In the genomic region with DNA sequence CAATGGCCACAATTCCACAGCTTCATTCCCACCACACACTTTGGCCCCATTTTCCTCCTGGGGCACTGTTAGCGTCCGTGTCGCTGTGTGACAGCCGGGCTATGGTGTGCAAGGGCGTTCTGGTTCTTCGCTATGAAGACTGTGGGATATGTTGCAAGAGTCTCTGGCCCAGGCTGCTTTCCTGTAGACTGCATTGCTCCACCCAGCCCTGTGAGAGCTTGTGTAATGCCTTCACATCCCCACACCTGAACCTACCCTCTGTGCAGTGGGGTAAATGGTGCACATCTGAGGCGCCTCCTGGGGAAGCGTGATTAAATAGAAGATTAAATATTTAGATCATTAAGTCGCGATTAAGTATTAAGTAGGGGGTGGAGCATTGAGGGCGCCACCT, we compare ENCODE assay signal across 15 mouse cellular contexts. TPM values are rescaled to one million over a fixed set of nuclear protein-coding genes. Genes with fewer than 3 reads are reported as not detected.
DNase-seq lines count a peak whose midpoint lies in the region; ATAC-seq and TF ChIP-seq lines count a peak whose summit lies in the region.
"Had no signal": no experiment of that assay in that cellular context is flagged by ENCODE, and none has a peak within 500 bp of the region (broad histone marks: within the 10 kb centered on the region; RNA-seq: fewer than 3 reads in every experiment).

No protein-coding gene starts in this region.

- TF ChIP-seq EP300 in lung, postnatal 0 days (IDR thresholded peaks at IDR 0.05), result no peak
- no peak for TF ChIP-seq EP300 in heart, adult 2 months (IDR thresholded peaks at IDR 0.05; ENCODE audit: insufficient read depth, low read depth, low read length)

- peaks cover 26% of the 10 kb centered on the region for H3K4me1 ChIP-seq in heart, embryonic 10.5 days
- H3K4me1 ChIP-seq in lung, postnatal 0 days (ENCODE audit: insufficient read depth, low read depth, low read length), result peaks cover 7% of the 10 kb centered on the region
- H3K4me1 ChIP-seq in heart, adult 2 months (ENCODE audit: control insufficient read depth, insufficient read depth, low read length), result peaks cover 1% of the 10 kb centered on the region

- TF ChIP-seq POLR2A in heart, adult 2 months (IDR thresholded peaks at IDR 0.05; ENCODE audit: insufficient read depth, low read depth, low read length), result no peak

- H3K4me2 ChIP-seq in lung, postnatal 0 days (replicated peaks; ENCODE audit: low read depth, low read length), result no peak overlapping the region
- H3K4me2 ChIP-seq: hindbrain, embryonic 13.5 days; midbrain, embryonic 13.5 days had no signal

- 0 out of 2 replicates have a peak overlapping the region, but pooled peaks have one; percentile 23 for H3K27ac ChIP-seq in heart, embryonic 10.5 days
- H3K27ac ChIP-seq in lung, postnatal 0 days (ENCODE audit: low read length), result peak overlapping the region; percentile 28; the same call in 1 of the 2 replicates
- no peak overlapping the region for H3K27ac ChIP-seq in heart, adult 2 months
- H3K27ac ChIP-seq: hindbrain, embryonic 13.5 days; midbrain, embryonic 13.5 days had no signal

- DNase-seq in heart, embryonic 10.5 days (ENCODE audit: low spot score), result no peak
- DNase-seq in heart, postnatal 25 days (ENCODE audit: low spot score), result no peak
- peak; percentile 74 for DNase-seq in lung, postnatal 0 days (ENCODE audit: low spot score)
- DNase-seq in lung, postnatal 25 days (ENCODE audit: low spot score), result no peak
- peak; percentile 25 for DNase-seq in lung, postnatal 10 days
- no peak for DNase-seq in ovary, postnatal 36 days (ENCODE audit: low spot score)
- DNase-seq in heart, adult 2 months, result no peak
- DNase-seq: adrenal gland, adult 8-10 months; B cell, adult 2 months; cerebellum, adult 11 months; right cerebral cortex, postnatal 4 days had no signal

- no peak for TF ChIP-seq CTCF in lung, postnatal 0 days (IDR thresholded peaks at IDR 0.05)
- TF ChIP-seq CTCF in heart, adult 2 months (IDR thresholded peaks at IDR 0.05), result no peak

- H3K9me3 ChIP-seq in heart, embryonic 10.5 days, result no peaks in the 10 kb centered on the region
- no peaks in the 10 kb centered on the region for H3K9me3 ChIP-seq in lung, postnatal 0 days (ENCODE audit: low read length)
- H3K9me3 ChIP-seq: hindbrain, embryonic 13.5 days; midbrain, embryonic 13.5 days had no signal

- peaks cover 30% of the 10 kb centered on the region for H3K27me3 ChIP-seq in heart, embryonic 10.5 days (ENCODE audit: insufficient read depth, poor library complexity, severe bottlenecking)
- H3K27me3 ChIP-seq in lung, postnatal 0 days (replicated peaks; ENCODE audit: insufficient read depth, low read length), result no peaks in the 10 kb centered on the region
- no peaks in the 10 kb centered on the region for H3K27me3 ChIP-seq in heart, adult 2 months (ENCODE audit: control insufficient read depth, insufficient read depth, low read length)
- H3K27me3 ChIP-seq: hindbrain, embryonic 13.5 days; midbrain, embryonic 13.5 days had no signal

- no peaks in the 10 kb centered on the region for H3K79me2 ChIP-seq in heart, adult 2 months (replicated peaks; ENCODE audit: control insufficient read depth, insufficient read depth, low read length)

- intact Hi-C loops in heart, postnatal 25 days (cut with DNase I), result no loop called here
- intact Hi-C loops in heart, adult 2 months (cut with DNase I), result no loop called here

- ATAC-seq in lung, postnatal 0 days, result peak; percentile 82
- ATAC-seq in erythroid progenitor cell, adult 5-6 weeks (replicated peaks; ENCODE audit: low FRiP score, poor library complexity, severe bottlenecking), result no peak
- ATAC-seq: forebrain, embryonic 14.5 days had no signal

- 85% methylated on average over 11 of the region's 11 CpGs for WGBS in heart, embryonic 10.5 days
- 52% methylated on average over 11 of the region's 11 CpGs for WGBS in lung, postnatal 0 days
- WGBS in heart, adult 2 months, result 85% methylated on average over 11 of the region's 11 CpGs

- no peak overlapping the region for H3K9ac ChIP-seq in lung, postnatal 0 days (replicated peaks; ENCODE audit: low read depth)
- no peak overlapping the region for H3K9ac ChIP-seq in heart, adult 2 months (ENCODE audit: low read depth, low read length)
- H3K9ac ChIP-seq: hindbrain, embryonic 13.5 days; midbrain, embryonic 13.5 days had no signal

- H3K4me3 ChIP-seq in heart, embryonic 10.5 days, result no peak overlapping the region
- no peak overlapping the region for H3K4me3 ChIP-seq in lung, postnatal 0 days (ENCODE audit: low read depth, low read length)
- H3K4me3 ChIP-seq in heart, adult 2 months, result no peak overlapping the region
- H3K4me3 ChIP-seq: hindbrain, embryonic 13.5 days; midbrain, embryonic 13.5 days had no signal

- no peaks in the 10 kb centered on the region for H3K36me3 ChIP-seq in heart, embryonic 10.5 days
- H3K36me3 ChIP-seq in lung, postnatal 0 days (ENCODE audit: insufficient read depth, low read length), result no peaks in the 10 kb centered on the region
- no peaks in the 10 kb centered on the region for H3K36me3 ChIP-seq in heart, adult 2 months (ENCODE audit: control insufficient read depth, insufficient read depth, low read length)
- H3K36me3 ChIP-seq: hindbrain, embryonic 13.5 days; midbrain, embryonic 13.5 days had no signal

RNA-seq across cellular contexts. Expression of a gene that starts 9.9 kb away (rescaled TPM):
- polyA plus RNA-seq in heart, embryonic 10.5 days (2016; fragmentation: Nextera tagmentation; extraction: Ambion mirVana), result 0.36 and 1.5 TPM in 2 replicates
- not detected for total RNA-seq in heart, postnatal 25 days (2021)
- polyA plus RNA-seq in lung, postnatal 0 days (2015; fragmentation: Nextera tagmentation; extraction: Ambion mirVana), result 1.5 and 2.1 TPM in 2 replicates
- not detected in 2 replicates for total RNA-seq in erythroid progenitor cell, adult 5-6 weeks (2015; ENCODE audit: low replicate concordance)
- not detected in 2 replicates for total RNA-seq in erythroid progenitor cell, adult 5-6 weeks (2017; ENCODE audit: low replicate concordance)
- under 1 TPM in 1 of 2 experiments, not detected in 1; 0.07 TPM for total RNA-seq in heart, adult 2 months (2021)
- polyA plus RNA-seq in heart, adult 2 months (2012; rRNA removed), result 0.59 TPM in 1 of 2 replicates, not detected in the other
- polyA plus RNA-seq: midbrain, embryonic 13.5 days had no signal

RNA-seq across cellular contexts. Expression of a gene that starts 43.5 kb away (rescaled TPM):
- polyA plus RNA-seq in heart, embryonic 10.5 days (2016; fragmentation: Nextera tagmentation; extraction: Ambion mirVana), result 1.3 and 1.6 TPM in 2 replicates
- total RNA-seq in heart, postnatal 25 days (2021), result 10 to 100 TPM; 45.5 to 49.2 TPM
- polyA plus RNA-seq in lung, postnatal 0 days (2015; fragmentation: Nextera tagmentation; extraction: Ambion mirVana), result 130 and 164 TPM in 2 replicates
- not detected in 2 replicates for total RNA-seq in erythroid progenitor cell, adult 5-6 weeks (2015; ENCODE audit: low replicate concordance)
- total RNA-seq in erythroid progenitor cell, adult 5-6 weeks (2017; ENCODE audit: low replicate concordance), result not detected in 2 replicates
- total RNA-seq in heart, adult 2 months (2021), result 10 to 100 TPM; 27.9 to 33.2 TPM
- 39.0 and 41.4 TPM in 2 replicates for polyA plus RNA-seq in heart, adult 2 months (2012; rRNA removed)

Comparison
In these comparisons a context has a peak if more than half of its experiments do, and no peak if none do; other contexts are left out.
1. DNase-seq: peak in lung, postnatal 0 days (single experiment) and lung, postnatal 10 days (single experiment); none in heart, embryonic 10.5 days (single experiment), heart, postnatal 25 days (single experiment), lung, postnatal 25 days (single experiment), ovary, postnatal 36 days (single experiment) and heart, adult 2 months (0 of 2).
2. RNA of a gene that starts 43.5 kb away (total RNA-seq): 45.5 to 49.2 TPM in heart, postnatal 25 days and 27.9 to 33.2 TPM in heart, adult 2 months; not detected in erythroid progenitor cell, adult 5-6 weeks; every median in the first group is over 10 times any median in the second.